Mouse (Mus musculus) lung, postnatal 0 days (tissue): Measurements from ENCODE around the gene Clec2i. TPM values are rescaled to one million over a fixed set of nuclear protein-coding genes. Genes with fewer than 3 reads are reported as not detected.
A peak's percentile ranks its signal among the peaks of the same experiment; 100 is the strongest.

Experiments
- ATAC-seq: fragments of 200-750 bp; cut with Nextera tagmentation; 2 replicates; pipeline ENCODE4 v1.8.0; 2017; ENCODE audit warnings: moderate library complexity
- DNase-seq: peaks from one replicate; pipeline ENCODE4 v3.0.0-alpha.2; 2016; ENCODE audit warnings: low spot score
- H3K27ac ChIP-seq: fragments of 300-500 bp; sonication (generic); 2 replicates; pipeline ENCODE4 v1.5.1; 2014; ENCODE audit warnings: antibody characterized with exemption, mild to moderate bottlenecking, low read length, mixed read lengths
- H3K27me3 ChIP-seq: fragments of 300-500 bp; sonication (generic); replicated peaks from 2 replicates; pipeline ENCODE4 v1.6.1; 2014; ENCODE audit warnings: low read length, mixed read lengths; ENCODE audit not compliant: insufficient read depth
- H3K36me3 ChIP-seq: fragments of 300-500 bp; sonication (generic); 2 replicates; pipeline ENCODE4 v1.6.1; 2014; ENCODE audit warnings: low read length, mixed read lengths; ENCODE audit not compliant: insufficient read depth
- H3K4me1 ChIP-seq: fragments of 300-500 bp; sonication (generic); 2 replicates; pipeline ENCODE4 v1.6.1; 2014; ENCODE audit warnings: antibody characterized with exemption, low read depth, low read length, mixed read lengths; ENCODE audit not compliant: insufficient read depth
- H3K4me2 ChIP-seq: fragments of 300-500 bp; sonication (generic); replicated peaks from 2 replicates; pipeline ENCODE4 v1.6.1; 2014; ENCODE audit warnings: low read depth, mild to moderate bottlenecking, low read length, moderate library complexity, mixed read lengths
- H3K4me3 ChIP-seq: fragments of 300-500 bp; sonication (generic); 2 replicates; pipeline ENCODE4 v1.5.1; 2014; ENCODE audit warnings: low read depth, low read length
- H3K9ac ChIP-seq: fragments of 300-500 bp; sonication (generic); replicated peaks from 2 replicates; pipeline ENCODE4 v1.6.1; 2014; ENCODE audit warnings: low read depth, mild to moderate bottlenecking
- H3K9me3 ChIP-seq: fragments of 300-500 bp; sonication (generic); 2 replicates; pipeline ENCODE4 v1.6.1; 2016; ENCODE audit warnings: low read length, mixed read lengths
- CTCF ChIP-seq: IDR thresholded peaks from 2 replicates; pipeline ENCODE4 v1.5.1; 2016; ENCODE audit warnings: antibody characterized with exemption, mild to moderate bottlenecking
- EP300 ChIP-seq: IDR thresholded peaks from 2 replicates; pipeline ENCODE4 v1.6.1; 2016; ENCODE audit warnings: antibody characterized with exemption, mild to moderate bottlenecking, control low read depth
- WGBS: fragments of 180-500 bp; shearing (Covaris S2); extraction: QIAGEN DNeasy Blood & Tissue Kit; methylation state at CpG from one replicate; pipeline ENCODE4 v1.1.7; 2014; 5-methylcytosine and 5-hydroxymethylcytosine counted together
- polyA plus RNA-seq: library from polyadenylated mRNA; unstranded; fragments of >200 nt; fragmentation: Nextera tagmentation; extraction: Ambion mirVana; gene quantifications from 2 replicates; pipeline ENCODE4 v1.2.1, GENCODE M21; 2015

Clec2i gene
- polyA plus RNA-seq, 1 experiment from 2014 or later, result 0.14 TPM

DNA sequence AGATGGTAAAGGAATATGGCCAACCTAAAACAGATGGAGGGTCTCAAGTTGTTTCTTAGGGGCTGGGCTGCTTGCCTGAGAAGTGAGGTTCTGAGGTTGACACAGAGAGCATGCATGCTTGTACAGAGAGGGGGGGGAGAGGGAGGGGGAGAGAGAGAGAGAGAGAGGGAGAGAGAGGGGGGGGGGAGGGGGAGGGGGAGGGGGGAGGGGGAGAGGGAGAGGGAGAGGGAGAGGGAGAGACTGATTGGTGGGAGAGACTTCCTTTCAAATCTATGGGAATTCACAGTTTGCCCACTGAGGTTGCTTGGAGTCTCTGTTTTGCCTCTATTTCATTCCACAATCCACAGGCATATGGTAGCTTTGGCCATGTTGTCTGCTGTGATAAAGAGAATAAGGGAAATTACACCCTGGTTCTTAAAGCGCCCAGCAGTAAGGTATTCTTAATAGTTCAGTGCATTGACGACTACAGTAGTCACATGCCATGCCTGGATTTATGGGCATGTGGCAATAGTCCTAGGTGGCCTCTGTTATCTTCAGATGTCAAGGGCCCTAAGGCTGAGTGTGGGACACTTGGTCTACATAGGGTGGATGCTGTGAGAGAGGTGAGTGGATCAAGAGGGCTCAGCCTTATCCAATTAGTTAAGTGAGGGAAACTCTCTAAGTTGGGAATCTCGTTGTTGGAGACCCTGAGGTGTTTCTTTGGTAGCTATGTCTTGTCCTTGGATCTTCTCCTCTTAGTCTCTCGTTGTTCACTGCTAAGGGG lies 45.9 kb upstream of the Clec2i start:
- TF ChIP-seq CTCF (no peak), EP300 (peak; percentile 52; the same call in 1 of the 2 replicates)
- 44% methylated on average over 4 of the region's 4 CpGs for WGBS
- no peaks in the 10 kb centered on the region for H3K9me3 ChIP-seq
- H3K27me3 ChIP-seq, result no peaks in the 10 kb centered on the region
- H3K4me2 ChIP-seq, result peak overlapping the region; percentile 79; the same call in 1 of the 2 replicates
- no peak overlapping the region for H3K4me3 ChIP-seq
- H3K9ac ChIP-seq, result no peak overlapping the region
- peak; percentile 52 for DNase-seq
- H3K27ac ChIP-seq, result 0 out of 2 replicates have a peak overlapping the region, but pooled peaks have one; percentile 99
- no peak for ATAC-seq
- H3K4me1 ChIP-seq, result peaks cover 11% of the 10 kb centered on the region; the same call in 1 of the 2 replicates
- H3K36me3 ChIP-seq, result no peaks in the 10 kb centered on the region

DNA sequence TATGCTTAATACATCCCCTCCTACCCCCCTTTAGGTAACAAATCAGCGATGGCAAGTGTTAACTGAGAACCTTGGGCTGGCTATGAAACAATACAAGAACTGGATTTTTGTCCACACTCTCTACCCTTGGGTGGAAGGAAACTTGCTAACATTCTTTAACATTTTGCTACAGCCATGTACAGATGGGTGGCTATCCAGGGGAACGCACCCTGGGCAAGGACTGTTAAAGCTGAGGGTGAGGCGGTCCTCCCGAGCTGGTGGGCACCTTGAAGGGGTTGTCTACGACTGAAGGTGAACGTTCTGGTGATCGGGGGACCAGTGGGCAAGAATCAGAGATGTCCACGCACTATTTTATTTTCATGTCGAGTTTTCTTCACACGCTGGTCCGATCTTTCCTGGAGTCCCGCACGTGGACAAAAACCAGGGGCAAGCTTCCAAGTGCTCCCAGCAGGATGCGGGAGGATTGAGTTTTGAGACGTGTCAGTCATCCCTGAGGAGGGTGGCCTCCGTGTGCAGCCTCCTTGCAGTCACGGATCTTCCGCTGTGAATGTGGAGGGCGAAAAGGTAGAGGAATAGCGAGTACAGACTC lies 44.9 kb upstream of the Clec2i start:
- peak overlapping the region; percentile 80 for H3K4me3 ChIP-seq
- no peaks in the 10 kb centered on the region for H3K36me3 ChIP-seq
- H3K4me2 ChIP-seq, result peak overlapping the region; percentile 79
- WGBS, result 1% methylated on average over 20 of the region's 20 CpGs
- ATAC-seq (no peak), DNase-seq (peak; percentile 46)
- H3K27me3 ChIP-seq, result no peaks in the 10 kb centered on the region
- peak overlapping the region; percentile 99 for H3K27ac ChIP-seq
- H3K9me3 ChIP-seq, result no peaks in the 10 kb centered on the region
- H3K9ac ChIP-seq, result peak overlapping the region; percentile 88
- H3K4me1 ChIP-seq, result peaks cover 11% of the 10 kb centered on the region; the same call in 1 of the 2 replicates
- TF ChIP-seq EP300, result no peak
- TF ChIP-seq CTCF, result no peak; the same call in 1 of the 2 replicates

- ATAC-seq (peak; percentile 78), DNase-seq (peak; percentile 98)
- Histone ChIP-seq H3K36me3 (no peaks in the 10 kb centered on the region), H3K9ac (peak overlapping the region; percentile 88), H3K27ac (peak overlapping the region; percentile 99), H3K4me1 (peaks cover 11% of the 10 kb centered on the region; the same call in 1 of the 2 replicates), H3K4me3 (peak overlapping the region; percentile 80), H3K4me2 (peak overlapping the region; percentile 79), H3K27me3 (no peaks in the 10 kb centered on the region), H3K9me3 (no peaks in the 10 kb centered on the region)
- TF ChIP-seq EP300 (no peak), CTCF (peak; percentile 29)
- WGBS, result under 1% methylated on average over 40 of the region's 44 CpGs
Measured at GRCm38 (mm10) chr6:128842945-128843478, 44.4 kb upstream of the Clec2i start.

DNA sequence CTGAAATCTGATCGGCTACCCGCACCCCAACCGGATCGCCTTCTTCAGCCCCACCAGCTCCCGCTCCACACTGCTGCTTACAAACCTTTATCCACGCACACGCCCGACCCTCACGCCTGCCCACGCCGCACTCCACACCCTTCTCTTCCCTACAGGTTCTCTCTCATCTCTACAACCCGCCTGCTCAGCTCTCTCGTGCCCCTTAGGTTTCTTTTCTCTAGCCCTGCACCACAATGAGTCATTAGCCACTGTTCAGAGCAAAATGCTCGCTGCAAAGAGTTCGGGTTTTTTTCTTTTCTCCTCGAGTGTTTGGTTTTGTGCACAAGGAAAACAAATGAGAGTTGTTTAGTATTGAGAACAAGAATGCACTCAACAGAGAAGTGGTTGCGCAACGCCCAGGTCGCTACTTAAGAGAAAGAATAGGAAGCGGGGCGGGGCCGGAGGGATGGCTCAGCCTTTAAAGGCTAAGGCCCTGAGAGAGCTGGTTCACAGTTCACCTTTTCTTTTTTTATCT lies 43.9 kb upstream of the Clec2i start:
- no peaks in the 10 kb centered on the region for H3K9me3 ChIP-seq
- TF ChIP-seq EP300 (peak; percentile 92), CTCF (no peak)
- H3K27ac ChIP-seq, result peak overlapping the region; percentile 99
- H3K36me3 ChIP-seq, result no peaks in the 10 kb centered on the region
- H3K4me3 ChIP-seq, result peak overlapping the region; percentile 80
- peaks cover 11% of the 10 kb centered on the region; the same call in 1 of the 2 replicates for H3K4me1 ChIP-seq
- no peaks in the 10 kb centered on the region for H3K27me3 ChIP-seq
- H3K9ac ChIP-seq, result peak overlapping the region; percentile 63
- H3K4me2 ChIP-seq, result peak overlapping the region; percentile 79
- DNase-seq (peak; percentile 96), ATAC-seq (peak; percentile 54)
- WGBS, result under 1% methylated on average over 22 of the region's 22 CpGs

DNA sequence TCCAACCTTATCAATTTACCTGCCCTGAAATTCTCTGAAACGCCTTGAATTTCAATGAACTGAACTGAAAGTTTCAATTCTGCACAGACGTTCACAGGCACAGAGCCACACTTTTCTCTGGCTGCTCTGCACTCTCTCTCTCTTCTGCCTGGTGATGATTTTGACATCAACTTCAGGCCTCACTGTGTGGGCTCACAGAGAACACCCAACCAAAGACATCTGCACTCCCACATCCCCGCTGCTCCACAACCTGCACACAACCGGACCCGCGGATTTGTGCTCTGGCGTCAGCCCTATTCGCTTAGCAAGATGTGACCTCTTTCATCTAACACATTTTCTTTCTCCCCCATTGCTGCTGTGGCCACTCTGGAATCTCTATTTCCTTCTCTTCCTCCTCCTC lies 43.3 kb upstream of the Clec2i start:
- Histone ChIP-seq H3K27me3 (no peaks in the 10 kb centered on the region), H3K27ac (peak overlapping the region; percentile 99), H3K4me3 (peak overlapping the region; percentile 80; the same call in 1 of the 2 replicates), H3K4me1 (peaks cover 11% of the 10 kb centered on the region; the same call in 1 of the 2 replicates), H3K9ac (no peak overlapping the region), H3K4me2 (peak overlapping the region; percentile 79; the same call in 1 of the 2 replicates), H3K36me3 (no peaks in the 10 kb centered on the region), H3K9me3 (no peaks in the 10 kb centered on the region)
- no peak for TF ChIP-seq EP300
- TF ChIP-seq CTCF, result no peak
- ATAC-seq, result no peak
- DNase-seq, result no peak
- 28% methylated on average over 8 of the region's 8 CpGs for WGBS

GRCm38 (mm10) chr6:128844586-128845080 lies 42.8 kb upstream of the Clec2i start:
- no peaks in the 10 kb centered on the region for H3K27me3 ChIP-seq
- H3K36me3 ChIP-seq, result no peaks in the 10 kb centered on the region
- H3K27ac ChIP-seq, result peak overlapping the region; percentile 99
- peaks cover 11% of the 10 kb centered on the region; the same call in 1 of the 2 replicates for H3K4me1 ChIP-seq
- no peak overlapping the region for H3K4me3 ChIP-seq
- H3K9ac ChIP-seq, result no peak overlapping the region
- WGBS, result 88% methylated on average over 5 of the region's 5 CpGs
- DNase-seq (no peak), ATAC-seq (no peak)
- no peak overlapping the region for H3K4me2 ChIP-seq
- no peaks in the 10 kb centered on the region for H3K9me3 ChIP-seq
- TF ChIP-seq CTCF (no peak), EP300 (no peak)
